Mouse (Mus musculus) spleen, adult 2 months (tissue): Measurements from ENCODE around the gene March10. TPM values are rescaled to one million over a fixed set of nuclear protein-coding genes. Genes with fewer than 3 reads are reported as not detected.

Experiments
- DNase-seq, 2 experiments: peaks; one replicate each; pipeline versions ENCODE4 v3.0.0 to v3.0.0-alpha.2; 2012 to 2021; ENCODE audit warnings: low spot score in 2 of 2, low read depth in 1 of 2
- H3K27ac ChIP-seq: fragments of 200-500 bp; 2 replicates; pipeline ENCODE4 v1.5.1; 2012; ENCODE audit warnings: low read length, inconsistent platforms; ENCODE audit not compliant: insufficient read depth
- H3K27me3 ChIP-seq: fragments of 200-500 bp; 2 replicates; pipeline ENCODE4 v1.6.1; 2012; ENCODE audit warnings: mild to moderate bottlenecking, moderate library complexity, low read length, inconsistent platforms; ENCODE audit not compliant: control insufficient read depth, insufficient read depth
- H3K36me3 ChIP-seq: fragments of 200-500 bp; 2 replicates; pipeline ENCODE4 v1.6.1; 2012; ENCODE audit warnings: mild to moderate bottlenecking, low read length, inconsistent platforms; ENCODE audit not compliant: control insufficient read depth, insufficient read depth
- H3K4me1 ChIP-seq: fragments of 200-500 bp; 2 replicates; pipeline ENCODE4 v1.6.1; 2011; ENCODE audit warnings: inconsistent platforms; ENCODE audit not compliant: control insufficient read depth, insufficient read depth, insufficient read length
- H3K4me3 ChIP-seq: fragments of 200-500 bp; 2 replicates; pipeline ENCODE4 v1.5.1; 2011; ENCODE audit warnings: mild to moderate bottlenecking, inconsistent platforms; ENCODE audit not compliant: insufficient read depth, insufficient read length; ENCODE audit errors: extremely low read depth
- CTCF ChIP-seq: fragments of 200-500 bp; IDR thresholded peaks from 2 replicates; pipeline ENCODE4 v1.5.1; 2011; ENCODE audit warnings: mild to moderate bottlenecking, inconsistent platforms; ENCODE audit not compliant: insufficient read depth, insufficient read length, insufficient replicate concordance; ENCODE audit errors: extremely low read depth
- POLR2A ChIP-seq: fragments of 200-500 bp; IDR thresholded peaks from 2 replicates; pipeline ENCODE4 v1.6.1; 2011; ENCODE audit warnings: low read depth, low read length, inconsistent platforms
- WGBS: fragments of 180-500 bp; shearing (Covaris S2); methylation state at CpG from one replicate; pipeline ENCODE4 v1.1.7; 2018; 5-methylcytosine and 5-hydroxymethylcytosine counted together
- polyA plus RNA-seq: library from polyadenylated mRNA; depleted of rRNA; stranded (reverse); fragments of >200 nt; gene quantifications from 2 replicates; pipeline ENCODE4 v1.2.3, GENCODE M21; 2012

Gene March10
- polyA plus RNA-seq, 1 experiment: not detected

DNA sequence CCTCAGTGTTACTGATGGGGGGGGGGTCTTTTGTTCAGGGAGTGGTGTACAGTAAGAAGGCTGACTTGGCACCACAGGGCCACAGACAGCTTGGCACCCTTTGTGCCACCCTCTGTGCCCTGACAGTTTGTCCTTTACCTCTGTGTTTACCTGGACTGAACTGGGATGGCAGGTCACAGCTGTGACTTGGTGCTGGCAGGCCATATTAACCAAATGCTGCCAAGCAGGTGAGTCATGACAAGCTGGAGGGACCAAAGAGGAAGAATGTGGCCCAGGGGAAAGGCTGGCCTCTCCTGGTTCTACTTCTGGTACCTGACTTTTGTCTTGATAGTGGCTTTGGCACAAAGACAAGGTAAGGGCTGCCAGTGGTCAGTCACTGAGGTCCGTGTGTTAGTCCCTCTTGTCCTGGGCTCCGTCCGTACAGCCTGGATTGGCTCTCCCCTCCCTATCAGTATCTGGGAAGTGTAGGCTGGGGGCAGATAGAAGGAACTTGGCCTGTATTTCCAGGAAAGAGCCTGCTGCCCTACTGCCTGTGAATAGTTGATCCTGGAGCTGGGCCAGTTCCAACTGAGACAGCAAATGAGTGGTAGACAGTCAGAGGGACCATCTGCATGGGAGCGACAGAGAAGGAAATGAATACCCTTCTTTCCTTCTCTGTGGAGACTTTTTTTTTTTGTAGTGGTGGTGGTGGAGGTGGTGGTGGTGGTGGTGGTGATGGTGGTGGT is 94.3 kb downstream of the March10 start:
- H3K36me3 ChIP-seq: no peaks in the 10 kb centered on the region
- H3K27ac ChIP-seq: no peak overlapping the region
- no peak overlapping the region for H3K4me3 ChIP-seq
- DNase-seq: no peak
- 88% methylated on average over 4 of the region's 4 CpGs for WGBS
- H3K27me3 ChIP-seq: no peaks in the 10 kb centered on the region
- H3K4me1 ChIP-seq: peaks cover 4% of the 10 kb centered on the region; the same call in 1 of the 2 replicates
- no peak for TF ChIP-seq POLR2A
- TF ChIP-seq CTCF: no peak

- Histone ChIP-seq H3K4me3 (no peak overlapping the region), H3K36me3 (no peaks in the 10 kb centered on the region), H3K4me1 (no peaks in the 10 kb centered on the region), H3K27ac (no peak overlapping the region), H3K27me3 (no peaks in the 10 kb centered on the region)
- TF ChIP-seq POLR2A: no peak
- no peak for TF ChIP-seq CTCF
- 58% methylated on average over 7 of the region's 7 CpGs for WGBS
- no peak for DNase-seq
Observed at GRCm38 (mm10) chr11:105356301-105356700, 100.2 kb downstream of the March10 start.

DNA sequence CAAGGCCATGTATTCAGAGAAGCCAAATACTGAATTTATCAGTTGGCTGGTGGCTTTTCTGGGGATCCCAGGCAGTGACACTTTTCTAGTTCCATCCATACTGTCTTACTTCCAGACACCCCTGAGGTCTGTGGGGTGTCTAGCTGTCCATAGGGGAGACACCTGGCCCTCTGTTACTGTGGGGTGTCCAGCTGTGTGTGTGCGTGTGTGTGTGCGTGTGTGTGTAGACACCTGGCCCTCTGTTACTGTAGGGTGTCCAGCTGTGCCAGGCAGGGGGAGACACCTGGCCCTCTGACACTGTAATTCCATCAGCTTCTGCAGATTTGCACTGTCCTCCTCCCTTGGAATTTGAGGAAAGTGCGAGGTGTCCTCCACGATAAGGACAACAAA is 102.6 kb downstream of the March10 start:
- TF ChIP-seq CTCF: no peak
- no peak for TF ChIP-seq POLR2A
- Histone ChIP-seq H3K27me3 (no peaks in the 10 kb centered on the region), H3K27ac (no peak overlapping the region), H3K36me3 (no peaks in the 10 kb centered on the region), H3K4me1 (no peaks in the 10 kb centered on the region), H3K4me3 (no peak overlapping the region)
- 89% methylated on average over 4 of the region's 4 CpGs for WGBS
- no peak for DNase-seq

GRCm38 (mm10) chr11:105352954-105353890 is 103.3 kb downstream of the March10 start:
- Histone ChIP-seq H3K27ac (no peak overlapping the region), H3K36me3 (no peaks in the 10 kb centered on the region), H3K27me3 (no peaks in the 10 kb centered on the region), H3K4me3 (no peak overlapping the region), H3K4me1 (no peaks in the 10 kb centered on the region)
- TF ChIP-seq POLR2A: no peak
- TF ChIP-seq CTCF: no peak
- 75% methylated on average over 9 of the region's 9 CpGs for WGBS
- DNase-seq: no peak

GRCm38 (mm10) chr11:105352152-105352551 is 104.4 kb downstream of the March10 start:
- no peaks in the 10 kb centered on the region for H3K27me3 ChIP-seq
- no peaks in the 10 kb centered on the region for H3K36me3 ChIP-seq
- TF ChIP-seq POLR2A (no peak), CTCF (no peak)
- 87% methylated on average over 8 of the region's 8 CpGs for WGBS
- no peak for DNase-seq
- H3K4me3 ChIP-seq: no peak overlapping the region
- no peaks in the 10 kb centered on the region for H3K4me1 ChIP-seq
- no peak overlapping the region for H3K27ac ChIP-seq

DNA sequence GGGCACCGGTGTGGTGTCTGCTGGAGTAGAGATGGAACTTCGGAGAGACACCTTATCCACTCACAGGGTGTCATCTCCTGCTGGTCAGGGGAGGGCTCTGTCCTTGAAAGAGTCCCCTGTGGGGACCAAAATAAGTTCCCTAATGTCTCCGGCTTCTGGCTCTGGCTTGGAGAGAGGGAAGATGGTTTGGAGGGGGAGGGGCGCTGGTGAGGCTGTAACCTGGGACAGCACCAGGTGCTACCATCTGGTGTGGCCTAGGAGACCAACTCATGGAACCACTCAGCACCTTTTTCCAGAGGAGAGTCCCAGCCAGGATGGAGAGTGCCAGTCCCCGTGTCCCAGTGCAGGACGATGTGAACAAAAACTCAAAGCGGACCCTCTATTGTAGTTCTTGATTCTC is 105.9 kb downstream of the March10 start:
- H3K27ac ChIP-seq: no peak overlapping the region
- no peak for DNase-seq
- H3K36me3 ChIP-seq: no peaks in the 10 kb centered on the region
- no peaks in the 10 kb centered on the region for H3K27me3 ChIP-seq
- 87% methylated on average over 7 of the region's 7 CpGs for WGBS
- no peak for TF ChIP-seq POLR2A
- TF ChIP-seq CTCF: no peak
- H3K4me3 ChIP-seq: no peak overlapping the region
- H3K4me1 ChIP-seq: no peaks in the 10 kb centered on the region

DNA sequence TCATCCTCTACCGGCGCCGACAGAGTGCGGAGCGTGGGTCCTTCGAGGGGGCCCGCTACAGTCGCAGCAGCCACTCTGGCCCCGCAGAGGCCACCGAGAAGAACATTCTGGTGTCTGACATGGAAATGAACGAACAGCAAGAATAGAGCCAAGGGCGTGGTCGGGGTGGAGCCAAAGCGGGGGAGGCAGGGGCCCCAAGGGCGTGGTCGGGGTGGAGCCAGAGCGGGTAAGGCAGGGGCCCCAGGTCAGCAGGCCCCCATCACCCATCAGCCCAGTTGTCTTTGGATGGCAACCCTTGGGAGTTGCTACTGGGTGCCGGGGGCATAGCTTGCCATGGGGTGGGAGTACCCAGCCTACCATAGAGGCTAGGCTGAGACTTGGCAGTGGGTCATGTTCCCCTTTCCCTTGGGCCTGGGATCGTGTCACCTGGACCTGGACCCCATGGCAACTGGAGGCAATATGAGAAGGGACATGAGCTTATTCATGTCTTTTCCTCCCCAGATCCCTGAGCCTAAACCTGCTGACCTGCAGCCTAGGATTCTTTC is 106.7 kb downstream of the March10 start:
- no peak for DNase-seq
- H3K4me1 ChIP-seq: no peaks in the 10 kb centered on the region
- WGBS: 86% methylated on average over 19 of the region's 19 CpGs
- no peak overlapping the region for H3K4me3 ChIP-seq
- no peak overlapping the region for H3K27ac ChIP-seq
- no peaks in the 10 kb centered on the region for H3K36me3 ChIP-seq
- H3K27me3 ChIP-seq: no peaks in the 10 kb centered on the region
- TF ChIP-seq CTCF: no peak
- no peak for TF ChIP-seq POLR2A
